Mouse (Mus musculus) ovary, postnatal 14 days (tissue): ENCODE data around the gene Adcy6.
"Not testable (repeated sequence)": the region's sequence is repeated elsewhere in the genome, so short reads cannot be mapped to it uniquely, and the experiment has no call there.

Experiments
- DNase-seq: peaks from one replicate; pipeline ENCODE4 v3.0.0; 2022; ENCODE audit warnings: low spot score

The Adcy6 gene

GRCm38 (mm10) chr15:98601832-98602190, 8.1 kb downstream of the Adcy6 start:
- DNase-seq, result no peak

GRCm38 (mm10) chr15:98600036-98600709, 9.7 kb downstream of the Adcy6 start:
- DNase-seq, result no peak

- DNase-seq, result no peak
Measured at GRCm38 (mm10) chr15:98596609-98597008, 13.3 kb downstream of the Adcy6 start.

- DNase-seq, result no peak
Measured at GRCm38 (mm10) chr15:98595049-98595448, 14.8 kb downstream of the Adcy6 start.

- no peak for DNase-seq
Measured at GRCm38 (mm10) chr15:98594193-98594592, 15.7 kb downstream of the Adcy6 start.

GRCm38 (mm10) chr15:98591396-98591795, 18.5 kb downstream of the Adcy6 start:
- DNase-seq, result no peak

- DNase-seq, result no peak
Measured at GRCm38 (mm10) chr15:98589640-98590336, 20.1 kb downstream of the Adcy6 start.

- no peak for DNase-seq
Measured at GRCm38 (mm10) chr15:98587751-98588150, 22.1 kb downstream of the Adcy6 start.

- not testable (repeated sequence) for DNase-seq
Measured at GRCm38 (mm10) chr15:98586141-98586540, 23.7 kb downstream of the Adcy6 start.

- no peak for DNase-seq
Measured at GRCm38 (mm10) chr15:98585421-98585820, 24.5 kb downstream of the Adcy6 start.

- DNase-seq, result no peak
Measured at GRCm38 (mm10) chr15:98582996-98583395, 26.9 kb downstream of the Adcy6 start.

- DNase-seq, result no peak
Measured at GRCm38 (mm10) chr15:98582410-98582809, 27.5 kb downstream of the Adcy6 start.

GRCm38 (mm10) chr15:98579795-98580464, 29.9 kb downstream of the Adcy6 start:
- DNase-seq, result peak; percentile 68

GRCm38 (mm10) chr15:98579310-98579709, 30.6 kb downstream of the Adcy6 start:
- no peak for DNase-seq

GRCm38 (mm10) chr15:98573293-98573692, 36.6 kb downstream of the Adcy6 start:
- DNase-seq, result no peak

GRCm38 (mm10) chr15:98570873-98571538, 38.9 kb downstream of the Adcy6 start, which contains the start of the genes Ccnt1 and 4930415O20Rik:
Gene Ccnt1 (minus strand): TSS chr15:98570923.
Gene 4930415O20Rik (plus strand): TSS chr15:98571004.
- DNase-seq, result no peak

- DNase-seq, result no peak
Measured at GRCm38 (mm10) chr15:98569795-98570365, 40.0 kb downstream of the Adcy6 start.

- DNase-seq, result no peak
Measured at GRCm38 (mm10) chr15:98569216-98569615, 40.7 kb downstream of the Adcy6 start.

- no peak for DNase-seq
Measured at GRCm38 (mm10) chr15:98568256-98569033, 41.4 kb downstream of the Adcy6 start.

- peak; percentile 98 for DNase-seq
Measured at GRCm38 (mm10) chr15:98567278-98568134, 42.4 kb downstream of the Adcy6 start.

- DNase-seq, result no peak
Measured at GRCm38 (mm10) chr15:98566973-98567277, 43.0 kb downstream of the Adcy6 start.
